Mouse (Mus musculus) bone marrow macrophage, adult 2 months (primary cell): ENCODE results near the gene Ahsg.

Experiments
- CTCF ChIP-seq: IDR thresholded peaks from 2 replicates; pipeline ENCODE4 v1.5.1; 2012; ENCODE audit warnings: low read depth, mild to moderate bottlenecking, low read length, moderate library complexity
- POLR2A ChIP-seq: IDR thresholded peaks from 2 replicates; pipeline ENCODE4 v1.6.1; 2012; ENCODE audit warnings: mild to moderate bottlenecking, low read depth, low read length, borderline replicate concordance

DNA sequence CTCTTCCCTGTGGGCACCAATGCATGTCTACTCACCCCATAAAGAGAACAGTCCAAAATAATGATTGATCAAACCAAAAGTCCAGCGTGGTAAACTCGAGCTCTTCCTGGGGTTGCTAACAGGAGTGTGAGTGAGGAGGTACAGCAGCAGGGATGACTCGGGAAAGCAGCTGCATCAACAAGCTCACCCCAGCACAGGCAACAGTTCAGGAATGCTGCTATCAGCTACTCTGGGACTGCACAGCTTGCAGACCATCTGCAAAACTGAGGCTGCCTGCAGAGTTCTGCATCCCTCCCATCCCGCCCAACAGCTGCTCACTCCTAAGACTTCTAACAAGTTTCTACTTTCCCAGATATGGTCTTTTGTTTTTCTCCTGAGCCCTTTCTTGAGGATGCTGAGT lies 17.7 kb upstream of the Ahsg start:
- TF ChIP-seq CTCF, result no peak
- TF ChIP-seq POLR2A, result no peak
